Comparison of ENCODE assay signal across 17 mouse cellular contexts in the genomic region with DNA sequence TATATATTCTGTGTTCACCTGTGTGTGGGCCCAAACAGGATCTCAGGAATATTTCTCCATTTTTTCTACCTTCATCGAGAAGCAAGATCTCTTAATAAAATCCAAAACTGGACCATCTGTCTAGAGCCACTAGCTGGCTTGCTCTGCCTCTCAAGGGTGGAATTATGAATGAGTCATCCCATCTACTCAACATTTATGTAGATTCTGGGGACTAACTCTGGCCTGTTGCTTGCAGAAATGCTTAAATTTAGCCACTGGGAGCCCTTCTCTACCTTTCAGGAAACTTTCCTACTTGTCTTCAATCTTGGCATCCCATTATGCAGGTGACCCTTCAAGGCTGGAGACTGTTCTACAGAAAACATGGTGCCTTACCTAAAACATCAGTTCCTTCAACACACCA.
"Had no signal": no experiment of that assay in that cellular context is flagged by ENCODE, and none has a peak within 500 bp of the region (broad histone marks: within the 10 kb centered on the region; RNA-seq: fewer than 3 reads in every experiment).

No protein-coding gene starts in this region.

- DNase-seq: left cerebral cortex, postnatal 4 days; liver; liver, embryonic 13.5 days; liver, postnatal 0 days; lung, adult 18-20 months; lung, adult 2 months; lung, embryonic 14.5 days; lung, postnatal 10 days; lung, postnatal 14 days; lung, postnatal 36 days; lung, postnatal 4 days; midbrain, embryonic 14.5 days had no signal

- ATAC-seq: liver, embryonic 12.5 days; liver, postnatal 0 days; lung, postnatal 0 days; midbrain, embryonic 13.5 days; midbrain, embryonic 15.5 days; midbrain, embryonic 16.5 days had no signal
